Mouse (Mus musculus): ENCODE results near the gene Fam19a2. TPM values are rescaled to one million over a fixed set of nuclear protein-coding genes. Genes with fewer than 3 reads are reported as not detected.
A peak's percentile ranks its signal among the peaks of the same experiment; 100 is the strongest.

Gene Fam19a2
- polyA plus RNA-seq (2014; fragmentation: Nextera tagmentation; extraction: Ambion mirVana) = 42.8 and 43.9 TPM in 2 replicates

DNA sequence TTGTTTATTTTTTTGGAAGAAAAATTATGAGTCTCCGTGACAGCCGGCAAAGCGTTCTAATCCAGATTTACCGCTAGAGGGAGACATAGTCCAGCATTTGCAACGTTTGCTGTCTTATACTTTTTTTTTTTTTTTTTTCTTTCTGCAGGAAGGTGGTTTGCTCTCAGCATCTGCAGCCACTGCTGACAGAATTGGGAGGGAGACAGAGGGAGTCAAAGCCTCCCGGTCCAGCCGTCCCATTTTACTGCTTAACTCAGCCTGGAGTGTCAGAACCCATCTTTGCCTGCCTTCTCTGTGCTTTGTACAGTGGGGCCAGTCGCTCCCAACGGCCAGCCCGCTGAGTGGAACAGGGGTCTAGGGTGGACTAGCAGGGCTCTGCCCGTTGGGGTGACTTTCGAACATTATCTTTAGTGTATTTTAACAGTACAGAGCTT lies at the start of gene Fam19a2:
Gene Fam19a2 (plus strand): TSS at position 121 of the 434 bp plus-strand sequence.
- H3K9ac ChIP-seq (replicated peaks; ENCODE audit: low read depth, low read length) = peak within 1 kb of the TSS; percentile 67
- H3K36me3 ChIP-seq (ENCODE audit: control insufficient read depth, insufficient read depth, low read length) = no peaks in the 10 kb centered on the region
- H3K27me3 ChIP-seq (ENCODE audit: control insufficient read depth, insufficient read depth, low read length) = no peaks in the 10 kb centered on the region; the same call in 1 of the 2 replicates
- peak; percentile 60; the same call in 1 of the 2 replicates for ATAC-seq (ENCODE audit: low read depth)
- WGBS = 2% methylated on average over 12 of the region's 12 CpGs
- no peaks in the 10 kb centered on the region for H3K9me3 ChIP-seq (ENCODE audit: control insufficient read depth, low read length)
- peak within 1 kb of the TSS; percentile 83 for H3K4me2 ChIP-seq (ENCODE audit: low read depth, low read length)
- peak within 1 kb of the TSS; percentile 60 for H3K4me3 ChIP-seq (ENCODE audit: low read depth, low read length)
- H3K4me1 ChIP-seq (ENCODE audit: control insufficient read depth, insufficient read depth, low read length) = peaks cover 5% of the 10 kb centered on the region; the same call in 1 of the 2 replicates
- H3K27ac ChIP-seq (ENCODE audit: low read depth, low read length) = peak within 1 kb of the TSS; percentile 66; the same call in 1 of the 2 replicates

DNA sequence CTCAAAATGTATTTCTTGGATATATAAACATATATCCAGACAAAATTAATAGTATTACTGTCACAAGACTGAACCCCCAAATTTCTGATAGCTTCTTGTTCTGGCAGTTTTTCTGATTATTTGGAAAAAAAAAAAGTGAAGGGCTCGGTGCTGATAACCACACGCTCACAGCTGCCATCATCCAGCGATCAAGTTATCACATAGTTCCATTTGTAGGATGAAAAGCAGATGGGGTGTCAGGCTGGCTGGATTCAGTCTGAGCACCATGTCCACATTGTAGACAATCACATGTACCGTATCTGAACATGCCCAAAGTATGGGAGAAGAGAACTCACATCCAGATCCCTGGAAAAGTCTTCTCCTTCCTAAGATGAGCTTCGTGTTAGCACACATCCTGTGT lies 41.0 kb upstream of the Fam19a2 start:
- Histone ChIP-seq H3K27me3 (ENCODE audit: control insufficient read depth, insufficient read depth, low read length) (no peaks in the 10 kb centered on the region), H3K36me3 (ENCODE audit: control insufficient read depth, insufficient read depth, low read length) (no peaks in the 10 kb centered on the region), H3K27ac (ENCODE audit: low read depth, low read length) (no peak overlapping the region), H3K4me1 (ENCODE audit: control insufficient read depth, insufficient read depth, low read length) (no peaks in the 10 kb centered on the region), H3K4me3 (ENCODE audit: low read depth, low read length) (no peak overlapping the region), H3K9ac (replicated peaks; ENCODE audit: low read depth, low read length) (no peak overlapping the region), H3K9me3 (ENCODE audit: control insufficient read depth, low read length) (no peaks in the 10 kb centered on the region), H3K4me2 (ENCODE audit: low read depth, low read length) (no peak overlapping the region)
- no peak for ATAC-seq (ENCODE audit: low read depth)
- 93% methylated on average over 5 of the region's 5 CpGs for WGBS

DNA sequence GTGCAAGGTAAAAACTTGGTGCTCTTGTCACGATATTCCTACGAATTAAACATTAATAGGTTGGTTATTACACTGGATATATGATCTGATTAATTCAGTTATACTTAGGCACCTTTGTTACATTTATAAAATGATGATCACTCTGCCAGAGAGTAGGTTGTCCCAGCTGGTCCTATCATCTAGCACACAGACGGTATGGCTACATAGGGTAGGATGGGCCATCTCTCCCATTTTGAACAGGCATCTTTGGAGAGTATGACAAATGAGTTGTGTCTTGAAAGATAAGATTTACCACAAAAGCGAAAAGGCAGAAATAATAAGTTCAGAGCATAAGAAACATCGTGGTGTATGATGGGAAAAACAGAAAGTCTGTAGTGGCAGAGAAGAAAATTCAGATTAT lies 34.4 kb upstream of the Fam19a2 start:
- Histone ChIP-seq H3K9ac (replicated peaks; ENCODE audit: low read depth, low read length) (no peak overlapping the region), H3K4me2 (ENCODE audit: low read depth, low read length) (no peak overlapping the region), H3K4me1 (ENCODE audit: control insufficient read depth, insufficient read depth, low read length) (no peaks in the 10 kb centered on the region), H3K27me3 (ENCODE audit: control insufficient read depth, insufficient read depth, low read length) (no peaks in the 10 kb centered on the region), H3K27ac (ENCODE audit: low read depth, low read length) (no peak overlapping the region), H3K36me3 (ENCODE audit: control insufficient read depth, insufficient read depth, low read length) (no peaks in the 10 kb centered on the region), H3K9me3 (ENCODE audit: control insufficient read depth, low read length) (no peaks in the 10 kb centered on the region), H3K4me3 (ENCODE audit: low read depth, low read length) (no peak overlapping the region)
- no peak for ATAC-seq (ENCODE audit: low read depth)
- 94% methylated on average over 5 of the region's 5 CpGs for WGBS

DNA sequence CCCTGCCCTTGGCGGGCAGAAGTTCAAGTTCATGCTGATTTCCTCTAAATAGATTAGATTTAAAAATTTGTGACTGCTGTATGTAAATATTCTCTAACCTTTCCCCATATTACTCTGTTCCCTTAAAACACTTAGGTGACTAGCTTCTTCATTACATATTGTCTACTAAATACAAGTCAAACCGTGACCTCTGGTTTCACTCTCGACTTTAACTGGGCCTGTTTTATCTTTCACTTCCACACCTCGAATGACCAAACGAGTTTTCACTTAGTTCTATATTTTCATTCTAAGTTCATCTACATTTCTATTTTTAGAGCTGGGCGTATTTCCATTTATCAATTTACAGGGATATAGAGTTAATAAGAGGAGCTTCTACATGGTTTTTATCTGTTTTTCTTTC lies 15.7 kb upstream of the Fam19a2 start:
- no peaks in the 10 kb centered on the region for H3K9me3 ChIP-seq (ENCODE audit: control insufficient read depth, low read length)
- H3K4me2 ChIP-seq (ENCODE audit: low read depth, low read length) = no peak overlapping the region
- H3K27ac ChIP-seq (ENCODE audit: low read depth, low read length) = no peak overlapping the region
- H3K36me3 ChIP-seq (ENCODE audit: control insufficient read depth, insufficient read depth, low read length) = no peaks in the 10 kb centered on the region
- H3K27me3 ChIP-seq (ENCODE audit: control insufficient read depth, insufficient read depth, low read length) = no peaks in the 10 kb centered on the region
- H3K4me1 ChIP-seq (ENCODE audit: control insufficient read depth, insufficient read depth, low read length) = no peaks in the 10 kb centered on the region
- no peak overlapping the region for H3K9ac ChIP-seq (replicated peaks; ENCODE audit: low read depth, low read length)
- WGBS = 87% methylated on average over 6 of the region's 6 CpGs
- no peak for ATAC-seq (ENCODE audit: low read depth)
- H3K4me3 ChIP-seq (ENCODE audit: low read depth, low read length) = no peak overlapping the region

DNA sequence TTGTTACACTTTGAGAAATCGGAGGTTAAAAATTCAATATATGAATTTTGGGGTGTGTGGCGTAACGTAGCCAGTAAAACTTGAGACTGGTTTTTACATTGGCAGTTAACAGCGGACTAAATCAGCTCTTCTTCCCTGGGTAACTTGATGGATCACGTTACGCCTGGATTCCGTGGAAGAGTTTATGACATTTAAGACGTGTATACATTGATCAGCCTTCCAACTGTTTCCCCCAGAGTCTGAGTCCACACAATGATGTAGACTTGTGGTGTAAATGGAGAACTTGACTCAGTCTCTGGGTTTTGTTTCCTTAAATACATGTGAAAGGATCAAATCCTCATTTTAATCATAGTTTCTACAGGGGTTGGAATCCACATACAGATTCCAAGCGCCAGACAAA lies 11.9 kb upstream of the Fam19a2 start:
- WGBS = 79% methylated on average over 9 of the region's 9 CpGs

DNA sequence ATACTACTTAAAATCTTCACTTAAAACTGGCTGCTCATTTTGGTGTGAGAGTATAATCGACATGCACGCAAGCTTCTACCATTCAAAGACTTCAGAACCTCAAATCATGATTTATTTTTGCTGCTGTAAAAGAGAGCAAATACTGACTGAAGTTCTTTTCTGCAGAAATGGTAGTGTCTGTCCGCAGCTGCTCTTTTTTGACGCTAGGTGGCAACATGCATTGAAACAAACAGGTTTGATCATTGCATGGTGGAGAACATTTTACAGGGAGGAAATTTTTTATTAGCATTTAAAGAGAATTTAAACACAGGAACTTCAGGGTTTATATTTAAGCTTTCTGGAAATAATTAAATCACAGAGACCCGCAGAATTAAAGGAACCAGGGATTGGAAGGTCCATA lies 9.5 kb upstream of the Fam19a2 start:
- 32% methylated on average over 5 of the region's 5 CpGs for WGBS
- Histone ChIP-seq H3K4me3 (ENCODE audit: low read depth, low read length) (no peak overlapping the region), H3K27me3 (ENCODE audit: control insufficient read depth, insufficient read depth, low read length) (no peaks in the 10 kb centered on the region)

More for the DNA sequence above, 11.9 kb upstream of the Fam19a2 start:
- Histone ChIP-seq H3K9ac (replicated peaks; ENCODE audit: low read depth, low read length) (no peak overlapping the region), H3K9me3 (ENCODE audit: control insufficient read depth, low read length) (no peaks in the 10 kb centered on the region), H3K4me1 (ENCODE audit: control insufficient read depth, insufficient read depth, low read length) (no peaks in the 10 kb centered on the region), H3K4me2 (ENCODE audit: low read depth, low read length) (no peak overlapping the region), H3K36me3 (ENCODE audit: control insufficient read depth, insufficient read depth, low read length) (no peaks in the 10 kb centered on the region), H3K27me3 (ENCODE audit: control insufficient read depth, insufficient read depth, low read length) (no peaks in the 10 kb centered on the region), H3K27ac (ENCODE audit: low read depth, low read length) (no peak overlapping the region), H3K4me3 (ENCODE audit: low read depth, low read length) (no peak overlapping the region)
- no peak for ATAC-seq (ENCODE audit: low read depth)

DNA sequence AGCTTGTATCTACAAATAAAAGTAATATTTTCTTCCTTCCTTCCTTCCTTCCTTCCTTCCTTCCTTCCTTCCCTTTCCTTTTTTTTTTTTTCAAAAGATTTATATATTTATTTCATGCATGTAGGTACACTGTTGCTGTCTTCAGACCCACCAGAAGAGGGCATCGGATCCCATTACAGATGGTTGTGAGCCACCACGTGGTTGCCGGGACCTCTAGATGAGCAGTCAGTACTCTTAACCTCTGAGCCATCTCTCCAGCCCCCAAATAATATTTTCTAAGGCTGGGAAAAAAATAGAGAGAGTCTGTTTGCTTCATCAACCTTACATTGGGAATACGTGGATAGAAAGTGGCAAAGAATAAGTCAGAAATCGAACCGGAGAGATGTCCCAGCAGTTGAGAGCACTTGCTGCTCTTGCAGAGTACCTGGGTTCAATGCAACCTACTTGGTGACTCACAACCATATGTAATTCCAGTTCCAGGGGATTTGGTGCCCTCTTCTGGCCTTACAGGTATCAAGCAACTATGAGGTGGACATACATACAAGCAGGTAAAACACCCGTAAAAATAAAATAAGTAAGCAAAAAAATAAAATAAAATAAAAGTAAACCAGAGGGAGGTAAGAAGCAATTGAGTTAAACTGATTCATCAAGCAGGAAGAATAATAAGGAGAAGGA lies 8.0 kb upstream of the Fam19a2 start:
- H3K9me3 ChIP-seq (ENCODE audit: control insufficient read depth, low read length) = no peaks in the 10 kb centered on the region

More for the DNA sequence above, 9.5 kb upstream of the Fam19a2 start:
- H3K4me2 ChIP-seq (ENCODE audit: low read depth, low read length) = no peak overlapping the region
- H3K9ac ChIP-seq (replicated peaks; ENCODE audit: low read depth, low read length) = no peak overlapping the region
- ATAC-seq (ENCODE audit: low read depth) = no peak
- H3K27ac ChIP-seq (ENCODE audit: low read depth, low read length) = no peak overlapping the region
- H3K9me3 ChIP-seq (ENCODE audit: control insufficient read depth, low read length) = no peaks in the 10 kb centered on the region
- no peaks in the 10 kb centered on the region for H3K36me3 ChIP-seq (ENCODE audit: control insufficient read depth, insufficient read depth, low read length)
- H3K4me1 ChIP-seq (ENCODE audit: control insufficient read depth, insufficient read depth, low read length) = no peaks in the 10 kb centered on the region

DNA sequence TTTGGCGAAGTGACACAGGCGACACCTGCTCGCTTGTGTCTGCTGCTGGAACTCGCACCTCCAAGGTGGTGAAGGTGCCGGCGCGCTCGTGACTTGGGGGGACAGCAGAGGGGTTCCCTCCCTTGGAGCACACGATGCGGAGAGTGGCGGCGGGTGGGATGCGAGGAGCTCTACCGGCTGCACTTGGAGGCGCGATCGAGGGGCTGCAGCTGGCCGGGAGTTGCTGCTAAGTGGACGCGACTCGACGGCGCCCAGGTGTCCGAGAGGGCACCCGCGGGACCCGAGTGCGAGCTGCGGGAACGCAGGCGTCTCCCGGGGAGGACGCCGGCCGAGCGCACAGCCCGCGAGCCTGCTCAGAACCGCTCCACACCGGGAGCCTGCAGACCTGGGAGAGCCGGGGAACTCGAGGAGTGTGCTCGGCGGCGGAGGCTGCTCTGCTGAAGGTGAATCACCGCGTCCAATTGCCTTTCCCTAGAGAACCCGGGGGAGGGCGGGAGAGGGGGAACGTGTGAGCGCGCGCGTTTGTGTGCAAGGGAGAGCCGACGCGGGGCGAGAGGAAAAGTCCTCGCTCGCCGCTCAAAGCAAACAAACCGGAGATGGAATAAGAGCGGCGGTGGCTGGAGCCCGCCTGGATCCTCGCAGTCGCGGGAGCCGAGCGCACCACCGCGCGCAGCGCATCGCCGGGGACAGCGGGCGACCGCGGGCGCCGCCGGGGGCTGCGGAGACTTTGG lies 830 bp downstream of the Fam19a2 start:
- H3K4me3 ChIP-seq (ENCODE audit: low read depth, low read length) = peak overlapping the region; percentile 60
- H3K36me3 ChIP-seq (ENCODE audit: control insufficient read depth, insufficient read depth, low read length) = no peaks in the 10 kb centered on the region
- peak overlapping the region; percentile 66; the same call in 1 of the 2 replicates for H3K27ac ChIP-seq (ENCODE audit: low read depth, low read length)
- no peaks in the 10 kb centered on the region for H3K9me3 ChIP-seq (ENCODE audit: control insufficient read depth, low read length)
- WGBS = 0% methylated on average over 78 of the region's 84 CpGs
- ATAC-seq (ENCODE audit: low read depth) = peak; percentile 84
- H3K4me2 ChIP-seq (ENCODE audit: low read depth, low read length) = peak overlapping the region; percentile 83
- H3K27me3 ChIP-seq (ENCODE audit: control insufficient read depth, insufficient read depth, low read length) = no peaks in the 10 kb centered on the region; the same call in 1 of the 2 replicates
- peak overlapping the region; percentile 67 for H3K9ac ChIP-seq (replicated peaks; ENCODE audit: low read depth, low read length)
- H3K4me1 ChIP-seq (ENCODE audit: control insufficient read depth, insufficient read depth, low read length) = peaks cover 5% of the 10 kb centered on the region; the same call in 1 of the 2 replicates

More for the DNA sequence above, 8.0 kb upstream of the Fam19a2 start:
- H3K4me3 ChIP-seq (ENCODE audit: low read depth, low read length) = no peak overlapping the region
- H3K36me3 ChIP-seq (ENCODE audit: control insufficient read depth, insufficient read depth, low read length) = no peaks in the 10 kb centered on the region
- no peak for ATAC-seq (ENCODE audit: low read depth)
- H3K4me2 ChIP-seq (ENCODE audit: low read depth, low read length) = no peak overlapping the region
- H3K9ac ChIP-seq (replicated peaks; ENCODE audit: low read depth, low read length) = no peak overlapping the region
- no peaks in the 10 kb centered on the region for H3K27me3 ChIP-seq (ENCODE audit: control insufficient read depth, insufficient read depth, low read length)
- H3K4me1 ChIP-seq (ENCODE audit: control insufficient read depth, insufficient read depth, low read length) = no peaks in the 10 kb centered on the region
- 80% methylated on average over 7 of the region's 7 CpGs for WGBS
- no peak overlapping the region for H3K27ac ChIP-seq (ENCODE audit: low read depth, low read length)
